Mouse (Mus musculus) layer of hippocampus, adult 8-10 months (tissue): Measurements from ENCODE around the gene Gabarapl1. TPM values are rescaled to one million over a fixed set of nuclear protein-coding genes. Genes with fewer than 3 reads are reported as not detected.

ENCODE experiments used
- total RNA-seq, 4 experiments: library from RNA; stranded (reverse); gene quantifications; 2 replicates each; pipeline ENCODE4 v1.2.4; 2022

Gabarapl1 gene
- total RNA-seq, 4 experiments from 2014 or later: 665 to 765 (median 700) TPM

Other genes with a start within 250 kb of the Gabarapl1 start
- not detected for gene 4922502D21Rik, start 201.4 kb upstream of the Gabarapl1 start, total RNA-seq
- under 1 TPM in 2 of 4 experiments, not detected in 2; 0.16 to 0.70 TPM for gene Clec12a, start 190.5 kb upstream of the Gabarapl1 start, total RNA-seq
- gene Clec12b, start 147.3 kb upstream of the Gabarapl1 start, total RNA-seq: not detected
- gene Clec1b, start 135.9 kb upstream of the Gabarapl1 start, total RNA-seq: 1 to 10 TPM in 1 of 4 experiments, under 1 TPM in 1, not detected in 2; 0.07 to 1.0 TPM
- gene Clec9a, start 124.3 kb upstream of the Gabarapl1 start, total RNA-seq: not detected
- 1 to 10 TPM; 3.2 to 4.8 (median 4.3) TPM for gene Clec1a, start 81.2 kb upstream of the Gabarapl1 start, total RNA-seq
- not detected for gene Olr1, start 26.0 kb upstream of the Gabarapl1 start, total RNA-seq
- gene Tmem52b, start 20.6 kb upstream of the Gabarapl1 start, total RNA-seq: not detected
- gene Klre1, start 44.7 kb downstream of the Gabarapl1 start, total RNA-seq: not detected
- not detected for gene Klrd1, start 58.6 kb downstream of the Gabarapl1 start, total RNA-seq
- not detected for gene Klrk1, start 90.7 kb downstream of the Gabarapl1 start, total RNA-seq
- gene Klrc3, start 110.2 kb downstream of the Gabarapl1 start, total RNA-seq: not detected
- gene Klrc2, start 127.5 kb downstream of the Gabarapl1 start, total RNA-seq: not detected
- gene Klrc1, start 145.8 kb downstream of the Gabarapl1 start, total RNA-seq: not detected
- gene Klri1, start 184.0 kb downstream of the Gabarapl1 start, total RNA-seq: not detected
- not detected for gene Klri2, start 207.3 kb downstream of the Gabarapl1 start, total RNA-seq